23 mouse cellular contexts compared by ENCODE assay signal in the genomic region with DNA sequence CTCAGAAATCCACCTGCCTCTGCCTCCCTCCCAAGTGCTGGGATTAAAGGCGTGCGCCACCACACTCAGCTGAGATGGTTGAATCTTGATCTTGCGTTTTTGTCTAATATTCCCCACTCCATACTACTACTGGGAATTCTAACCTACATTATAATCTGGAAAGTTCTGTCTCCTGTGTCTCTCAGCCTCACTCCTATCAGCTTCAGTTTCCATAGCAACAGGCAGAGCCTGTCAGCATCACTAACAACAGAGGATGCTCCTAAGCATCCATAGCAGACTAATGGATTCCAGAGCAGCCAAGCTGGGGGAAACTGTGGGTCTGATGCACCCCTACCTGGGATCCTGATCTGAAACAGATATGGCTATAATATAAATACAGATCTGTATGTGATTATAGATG.
DNase-seq lines count a peak whose midpoint lies in the region; ATAC-seq and TF ChIP-seq lines count a peak whose summit lies in the region.
"Had no signal": no experiment of that assay in that cellular context is flagged by ENCODE, and none has a peak within 500 bp of the region (broad histone marks: within the 10 kb centered on the region; RNA-seq: fewer than 3 reads in every experiment).

No protein-coding gene starts in this region.

- H3K9ac ChIP-seq in midbrain, embryonic 13.5 days (replicated peaks), result no peak overlapping the region
- no peak overlapping the region for H3K9ac ChIP-seq in forebrain, postnatal 0 days
- no peak overlapping the region for H3K9ac ChIP-seq in lung, postnatal 0 days (replicated peaks; ENCODE audit: low read depth)
- H3K9ac ChIP-seq: embryonic facial prominence, embryonic 13.5 days; liver, embryonic 13.5 days; neural tube, embryonic 12.5 days; stomach, embryonic 15.5 days had no signal

- no peak for TF ChIP-seq CTCF in forebrain, postnatal 0 days (IDR thresholded peaks at IDR 0.05; ENCODE audit: low read depth)
- no peak for TF ChIP-seq CTCF in lung, postnatal 0 days (IDR thresholded peaks at IDR 0.05)

- H3K4me1 ChIP-seq in midbrain, embryonic 13.5 days (replicated peaks), result peaks cover 29% of the 10 kb centered on the region
- H3K4me1 ChIP-seq in midbrain, embryonic 10.5 days, result peaks cover 25% of the 10 kb centered on the region
- H3K4me1 ChIP-seq in forebrain, postnatal 0 days (ENCODE audit: insufficient read depth), result no peaks in the 10 kb centered on the region
- H3K4me1 ChIP-seq in lung, postnatal 0 days (ENCODE audit: insufficient read depth, low read depth, low read length), result no peaks in the 10 kb centered on the region
- H3K4me1 ChIP-seq: embryonic facial prominence, embryonic 13.5 days; liver, embryonic 13.5 days; megakaryocyte, embryonic 14.5 days; stomach, embryonic 15.5 days had no signal

- no peak overlapping the region for H3K4me3 ChIP-seq in midbrain, embryonic 13.5 days (replicated peaks)
- no peak overlapping the region for H3K4me3 ChIP-seq in midbrain, embryonic 10.5 days
- no peak overlapping the region for H3K4me3 ChIP-seq in forebrain, postnatal 0 days (ENCODE audit: low read depth, low read length)
- H3K4me3 ChIP-seq in lung, postnatal 0 days (ENCODE audit: low read depth, low read length), result no peak overlapping the region
- H3K4me3 ChIP-seq: embryonic facial prominence, embryonic 13.5 days; erythroblast, embryonic 14.5 days; left cerebral cortex, adult 2 months; liver, embryonic 13.5 days; megakaryocyte, embryonic 14.5 days; neural tube, embryonic 12.5 days; stomach, embryonic 15.5 days had no signal

- intact Hi-C loops in heart, postnatal 14 days (cut with DNase I), result loop anchor here (5.0 kb wide), 1 partner anchor 486 kb away; the partner anchor contains the start of gene Olfr1344

- TF ChIP-seq EP300 in lung, postnatal 0 days (IDR thresholded peaks at IDR 0.05), result no peak

- no peak overlapping the region; the same call in 1 of the 2 replicates for H3K27ac ChIP-seq in midbrain, embryonic 13.5 days
- no peak overlapping the region for H3K27ac ChIP-seq in midbrain, embryonic 10.5 days (replicated peaks)
- no peak overlapping the region for H3K27ac ChIP-seq in forebrain, postnatal 0 days (ENCODE audit: low read depth, low read length)
- no peak overlapping the region for H3K27ac ChIP-seq in lung, postnatal 0 days (ENCODE audit: low read length)
- H3K27ac ChIP-seq: embryonic facial prominence, embryonic 13.5 days; left cerebral cortex, adult 2 months; liver, embryonic 13.5 days; neural tube, embryonic 12.5 days; stomach, embryonic 15.5 days had no signal

- no peak overlapping the region for H3K4me2 ChIP-seq in midbrain, embryonic 13.5 days (replicated peaks)
- H3K4me2 ChIP-seq in forebrain, postnatal 0 days (ENCODE audit: low read depth), result no peak overlapping the region
- no peak overlapping the region for H3K4me2 ChIP-seq in lung, postnatal 0 days (replicated peaks; ENCODE audit: low read depth, low read length)
- H3K4me2 ChIP-seq: embryonic facial prominence, embryonic 13.5 days; heart, embryonic 11.5 days; liver, embryonic 13.5 days; neural tube, embryonic 12.5 days; stomach, embryonic 15.5 days had no signal

- H3K27me3 ChIP-seq in midbrain, embryonic 13.5 days, result no peaks in the 10 kb centered on the region
- H3K27me3 ChIP-seq in midbrain, embryonic 10.5 days (ENCODE audit: low read depth, poor library complexity, severe bottlenecking), result no peaks in the 10 kb centered on the region
- no peaks in the 10 kb centered on the region for H3K27me3 ChIP-seq in forebrain, postnatal 0 days (ENCODE audit: insufficient read depth, low read length)
- H3K27me3 ChIP-seq in lung, postnatal 0 days (replicated peaks; ENCODE audit: insufficient read depth, low read length), result no peaks in the 10 kb centered on the region
- H3K27me3 ChIP-seq: embryonic facial prominence, embryonic 13.5 days; liver, embryonic 13.5 days; megakaryocyte, embryonic 14.5 days; neural tube, embryonic 12.5 days; Patski; stomach, embryonic 15.5 days had no signal

- peak; percentile 57 for DNase-seq in heart, adult 11 months
- no peak for DNase-seq in heart, postnatal 14 days
- no peak for DNase-seq in midbrain, embryonic 10.5 days (ENCODE audit: low spot score)
- peak; percentile 51 for DNase-seq in forebrain, postnatal 0 days
- DNase-seq in retina, postnatal 1 day, result peak; percentile 20
- no peak for DNase-seq in lung, postnatal 0 days (ENCODE audit: low spot score)
- DNase-seq: adrenal gland, postnatal 36 days; cerebellum, adult 11-12 months; cerebellum, postnatal 14 days; kidney, adult 18-20 months; kidney, postnatal 4 days; liver, embryonic 13.5 days; lung, adult 2 months; thymus, postnatal 25 days had no signal

- H3K9me3 ChIP-seq in midbrain, embryonic 13.5 days, result no peaks in the 10 kb centered on the region
- no peaks in the 10 kb centered on the region for H3K9me3 ChIP-seq in midbrain, embryonic 10.5 days (replicated peaks)
- H3K9me3 ChIP-seq in forebrain, postnatal 0 days (ENCODE audit: low read length), result no peaks in the 10 kb centered on the region
- no peaks in the 10 kb centered on the region for H3K9me3 ChIP-seq in lung, postnatal 0 days (ENCODE audit: low read length)
- H3K9me3 ChIP-seq: embryonic facial prominence, embryonic 13.5 days; liver, embryonic 13.5 days; megakaryocyte, embryonic 14.5 days; neural tube, embryonic 12.5 days; stomach, embryonic 15.5 days had no signal

- WGBS in midbrain, embryonic 13.5 days, result 87% methylated on average over 3 of the region's 3 CpGs
- 93% methylated on average over 3 of the region's 3 CpGs for WGBS in midbrain, embryonic 10.5 days
- 70% methylated on average over 3 of the region's 3 CpGs for WGBS in forebrain, postnatal 0 days
- 86% methylated on average over 3 of the region's 3 CpGs for WGBS in lung, postnatal 0 days

- ATAC-seq in midbrain, embryonic 13.5 days, result peak; percentile 37; the same call in 1 of the 2 replicates
- peak; percentile 79 for ATAC-seq in forebrain, postnatal 0 days
- ATAC-seq in lung, postnatal 0 days, result no peak
- ATAC-seq: Patski had no signal

- no peaks in the 10 kb centered on the region for H3K36me3 ChIP-seq in midbrain, embryonic 13.5 days
- no peaks in the 10 kb centered on the region for H3K36me3 ChIP-seq in midbrain, embryonic 10.5 days
- no peaks in the 10 kb centered on the region for H3K36me3 ChIP-seq in forebrain, postnatal 0 days (ENCODE audit: insufficient read depth)
- no peaks in the 10 kb centered on the region for H3K36me3 ChIP-seq in lung, postnatal 0 days (ENCODE audit: insufficient read depth, low read length)
- H3K36me3 ChIP-seq: embryonic facial prominence, embryonic 13.5 days; liver, embryonic 13.5 days; neural tube, embryonic 12.5 days; stomach, embryonic 15.5 days had no signal

Comparison
In these comparisons a context has a peak if more than half of its experiments do, and no peak if none do; other contexts are left out.
1. DNase-seq: peak in heart, adult 11 months (single experiment), forebrain, postnatal 0 days (single experiment) and retina, postnatal 1 day (single experiment); none in heart, postnatal 14 days (0 of 2), midbrain, embryonic 10.5 days (single experiment) and lung, postnatal 0 days (single experiment).